Mouse (Mus musculus) cortical plate, adult 2 months (tissue): Measurements from ENCODE around the gene Hist2h2aa1. TPM values are rescaled to one million over a fixed set of nuclear protein-coding genes. Genes with fewer than 3 reads are reported as not detected.
"Not testable (repeated sequence)": the region's sequence is repeated elsewhere in the genome, so short reads cannot be mapped to it uniquely, and the experiment has no call there.

Experiments
- H3K27ac ChIP-seq: fragments of 200-500 bp; 2 replicates; pipeline ENCODE4 v1.5.1; 2012; ENCODE audit warnings: low read length, control low read depth, inconsistent platforms; ENCODE audit not compliant: insufficient read depth
- H3K4me1 ChIP-seq: fragments of 200-500 bp; 2 replicates; pipeline ENCODE4 v1.6.1; 2011; ENCODE audit warnings: low read length; ENCODE audit not compliant: control insufficient read depth, insufficient read depth
- H3K4me3 ChIP-seq: fragments of 200-500 bp; 2 replicates; pipeline ENCODE4 v1.5.1; 2011; ENCODE audit warnings: mild to moderate bottlenecking, low read length, control low read depth; ENCODE audit not compliant: insufficient read depth
- CTCF ChIP-seq: fragments of 200-500 bp; IDR thresholded peaks from 2 replicates; pipeline ENCODE4 v1.5.1; 2011; ENCODE audit warnings: mild to moderate bottlenecking, control low read depth, low read length; ENCODE audit not compliant: insufficient read depth; ENCODE audit errors: extremely low read depth
- POLR2A ChIP-seq: fragments of 200-500 bp; IDR thresholded peaks from 2 replicates; pipeline ENCODE4 v1.6.1; 2011; ENCODE audit warnings: mild to moderate bottlenecking, low read length, control low read depth; ENCODE audit not compliant: insufficient read depth; ENCODE audit errors: extremely low read depth
- polyA plus RNA-seq: library from polyadenylated mRNA; depleted of rRNA; stranded (reverse); fragments of >200 nt; gene quantifications from 2 replicates; pipeline ENCODE4 v1.2.3, GENCODE M21; 2012

Gene Hist2h2aa1
- polyA plus RNA-seq, 1 experiment = 156 TPM

GRCm38 (mm10) chr3:96263558-96264403, 18.5 kb downstream of the Hist2h2aa1 start:
- Histone ChIP-seq H3K27ac (peak overlapping the region; percentile 85), H3K4me3 (peak overlapping the region; percentile 59), H3K4me1 (peaks cover 3% of the 10 kb centered on the region; the same call in 1 of the 2 replicates)
- TF ChIP-seq CTCF = no peak
- TF ChIP-seq POLR2A = no peak

DNA sequence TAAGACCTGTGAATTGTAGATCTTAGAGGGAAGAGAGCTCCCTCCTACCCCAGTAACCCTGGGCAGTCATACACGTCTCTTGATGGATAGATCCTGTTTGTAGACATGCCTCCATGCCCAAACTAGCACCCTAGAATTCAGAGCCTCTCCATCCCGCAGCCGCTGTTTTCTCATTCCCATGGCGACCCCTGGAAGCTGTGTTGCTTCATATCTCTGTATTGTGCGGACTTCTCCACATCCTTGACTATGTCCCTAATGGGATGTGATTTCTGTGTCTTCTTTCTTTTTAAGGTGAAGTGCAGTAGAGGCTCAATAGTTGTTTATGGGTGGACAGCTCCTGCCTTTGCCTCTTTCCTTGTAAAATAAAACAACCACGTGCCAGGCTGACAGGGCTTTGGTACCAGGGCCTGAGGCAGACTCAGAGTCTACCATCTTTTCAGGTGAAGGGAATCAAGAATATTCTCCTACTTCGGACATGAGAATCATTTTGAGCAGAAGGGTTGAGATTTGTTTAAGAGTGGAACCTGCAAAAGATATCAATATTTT, 19.2 kb downstream of the Hist2h2aa1 start:
- Histone ChIP-seq H3K4me1 (peaks cover 3% of the 10 kb centered on the region; the same call in 1 of the 2 replicates), H3K4me3 (no peak overlapping the region), H3K27ac (peak overlapping the region; percentile 85)
- no peak for TF ChIP-seq POLR2A
- TF ChIP-seq CTCF = no peak

DNA sequence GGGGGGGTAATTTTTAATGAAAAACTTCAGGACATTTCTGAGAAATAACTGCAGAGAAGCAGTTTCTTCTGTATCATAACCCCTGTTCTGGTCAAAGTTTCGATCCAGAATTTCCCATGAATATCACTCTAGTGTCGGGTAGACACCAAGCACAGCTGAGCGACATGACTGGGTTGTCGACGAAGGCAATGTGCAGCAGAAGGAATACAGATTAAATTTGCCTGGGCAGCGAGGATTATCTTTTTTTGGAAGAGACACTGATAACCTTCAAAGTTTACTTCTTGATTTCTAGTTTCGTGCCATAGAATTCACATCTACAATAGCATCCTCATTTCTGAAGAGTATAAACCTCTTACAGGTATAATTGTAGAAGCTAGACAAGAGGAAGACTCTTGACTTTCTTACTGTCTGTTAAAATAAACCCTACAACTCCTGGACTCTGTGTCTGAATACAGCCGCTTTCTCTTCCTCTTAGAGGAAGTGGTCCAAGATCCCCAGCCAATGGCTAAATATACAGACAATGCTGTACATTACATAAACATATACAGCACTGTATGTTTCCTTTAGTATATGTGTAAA, 20.9 kb downstream of the Hist2h2aa1 start:
- H3K4me3 ChIP-seq = no peak overlapping the region
- H3K4me1 ChIP-seq = peaks cover 3% of the 10 kb centered on the region; the same call in 1 of the 2 replicates

DNA sequence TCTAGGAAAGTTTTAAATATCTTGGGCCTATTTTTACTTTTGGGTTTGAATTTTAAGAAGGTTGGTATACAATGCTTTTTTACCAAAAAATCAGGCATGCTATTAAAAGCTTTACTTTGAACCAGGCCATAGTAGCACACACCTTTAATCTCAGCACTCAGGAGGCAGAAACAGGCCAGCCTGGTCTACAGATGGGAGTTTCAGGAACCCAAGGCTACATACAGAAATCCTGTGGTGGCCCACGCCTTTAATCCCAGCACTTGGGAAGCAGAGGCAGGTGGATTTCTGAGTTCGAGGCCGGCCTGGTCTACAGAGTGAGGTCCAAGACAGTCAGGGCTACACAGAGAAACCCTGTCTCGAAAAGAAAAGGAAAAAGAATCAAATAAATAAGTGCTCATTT, 22.2 kb downstream of the Hist2h2aa1 start:
- H3K4me1 ChIP-seq = peaks cover 3% of the 10 kb centered on the region; the same call in 1 of the 2 replicates
- H3K4me3 ChIP-seq = no peak overlapping the region; the same call in 1 of the 2 replicates
- no peak for TF ChIP-seq CTCF
- H3K27ac ChIP-seq = no peak overlapping the region

More for the DNA sequence above, 20.9 kb downstream of the Hist2h2aa1 start:
- TF ChIP-seq POLR2A (no peak), CTCF (no peak)
- no peak overlapping the region for H3K27ac ChIP-seq

DNA sequence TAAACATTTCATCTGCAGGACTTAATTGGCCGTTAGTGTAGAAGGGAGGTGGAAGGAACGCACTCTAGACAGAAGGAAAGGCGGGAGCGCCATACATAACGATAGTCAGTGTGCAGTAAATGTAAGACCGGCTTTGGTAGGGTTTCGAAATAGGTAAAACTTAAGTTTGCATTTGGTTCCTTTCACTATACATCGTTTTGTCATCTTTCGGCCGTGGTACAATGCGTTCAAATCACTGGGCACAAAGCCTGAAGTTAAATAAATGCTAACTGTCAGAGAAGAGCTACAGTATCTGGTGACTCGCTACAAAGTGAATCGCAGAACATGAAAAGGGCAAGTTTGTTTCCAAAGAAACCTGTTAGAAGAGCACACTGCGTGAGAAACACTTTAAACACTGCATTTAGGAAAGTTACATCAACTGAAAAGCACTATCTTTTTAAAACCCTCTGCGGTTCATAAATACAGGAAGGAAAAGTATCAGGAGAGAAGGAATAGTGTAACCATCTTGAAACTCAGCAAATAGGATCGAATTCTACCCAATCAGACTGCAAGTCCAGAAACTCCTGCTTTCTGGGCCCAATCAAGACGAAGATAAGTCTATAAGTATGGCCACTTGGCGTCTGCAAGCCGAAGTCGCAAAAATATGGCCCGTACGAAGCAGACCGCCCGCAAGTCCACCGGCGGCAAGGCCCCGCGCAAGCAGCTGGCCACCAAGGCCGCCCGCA, 22.9 kb downstream of the Hist2h2aa1 start, which contains the start of gene Hist2h3b:
TSS of gene Hist2h3b (plus strand) at position 604 of the 725 bp plus-strand sequence.
- H3K27ac ChIP-seq = peak within 1 kb of the TSS; percentile 95
- no peak for TF ChIP-seq CTCF
- peak; percentile 97 for TF ChIP-seq POLR2A
- H3K4me1 ChIP-seq = peaks cover 3% of the 10 kb centered on the region; the same call in 1 of the 2 replicates
- peak within 1 kb of the TSS; percentile 72 for H3K4me3 ChIP-seq

DNA sequence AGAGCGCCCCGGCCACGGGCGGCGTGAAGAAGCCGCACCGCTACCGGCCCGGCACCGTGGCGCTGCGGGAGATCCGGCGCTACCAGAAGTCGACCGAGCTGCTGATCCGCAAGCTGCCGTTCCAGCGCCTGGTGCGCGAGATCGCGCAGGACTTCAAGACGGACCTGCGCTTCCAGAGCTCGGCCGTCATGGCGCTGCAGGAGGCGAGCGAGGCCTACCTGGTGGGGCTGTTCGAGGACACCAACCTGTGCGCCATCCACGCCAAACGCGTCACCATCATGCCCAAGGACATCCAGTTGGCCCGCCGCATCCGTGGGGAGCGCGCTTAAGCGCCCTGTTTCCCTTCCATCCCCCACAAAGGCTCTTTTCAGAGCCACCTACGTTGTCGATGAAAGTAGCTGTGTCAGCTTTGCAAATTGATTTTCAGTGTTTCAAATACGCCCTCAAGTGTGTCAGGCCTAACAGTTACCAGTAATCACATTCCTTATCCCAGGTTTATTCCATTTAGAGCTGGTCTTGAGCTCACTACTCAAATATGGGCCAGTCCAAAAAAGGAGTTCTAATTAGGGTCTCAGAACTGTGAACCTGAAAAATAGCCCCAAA, 23.6 kb downstream of the Hist2h2aa1 start:
- Histone ChIP-seq H3K4me3 (peak overlapping the region; percentile 72), H3K27ac (peak overlapping the region; percentile 95)
- not testable (repeated sequence) for H3K4me1 ChIP-seq

GRCm38 (mm10) chr3:96269511-96270474, 24.5 kb downstream of the Hist2h2aa1 start, which contains the start of gene Hist2h2bb:
Hist2h2bb (plus strand) TSS chr3:96269752.
- Histone ChIP-seq H3K27ac (peak within 1 kb of the TSS; percentile 95), H3K4me3 (peak within 1 kb of the TSS; percentile 72), H3K4me1 (peaks cover 3% of the 10 kb centered on the region; the same call in 1 of the 2 replicates)
- TF ChIP-seq POLR2A = peak; percentile 100
- no peak for TF ChIP-seq CTCF

- Histone ChIP-seq H3K27ac (no peak overlapping the region), H3K4me1 (no peaks in the 10 kb centered on the region), H3K4me3 (no peak overlapping the region)
- TF ChIP-seq CTCF = no peak
- TF ChIP-seq POLR2A = no peak
Measured at GRCm38 (mm10) chr3:96273591-96274465, 28.5 kb downstream of the Hist2h2aa1 start.
